Mouse (Mus musculus): ENCODE results near the gene Dpf3. TPM values are rescaled to one million over a fixed set of nuclear protein-coding genes. Genes with fewer than 3 reads are reported as not detected.

The Dpf3 gene
- polyA plus RNA-seq, 1 experiment from 2014 or later: 5.9 TPM

DNA sequence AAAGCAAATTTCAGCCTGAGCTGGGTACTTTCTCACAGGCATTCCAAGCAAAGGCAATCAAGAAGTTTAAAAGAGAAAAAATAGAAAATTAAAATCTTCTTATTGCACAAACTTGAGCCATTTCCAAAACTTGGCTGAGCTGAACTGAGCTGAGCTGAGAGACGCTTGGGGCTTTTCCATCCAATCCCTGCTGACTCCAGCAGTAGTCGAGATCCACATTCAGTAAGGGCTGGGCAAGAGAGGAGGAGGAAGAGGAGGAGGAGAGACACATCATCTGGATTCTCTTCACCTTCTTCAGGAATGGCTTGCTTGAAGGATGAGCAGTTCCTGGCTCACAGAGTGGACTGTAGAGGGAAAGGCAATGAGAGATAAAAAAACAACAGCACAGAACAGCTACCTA is 227.0 kb downstream of the Dpf3 start:
- Histone ChIP-seq H3K36me3 (ENCODE audit: control insufficient read depth, insufficient read depth) (no peaks in the 10 kb centered on the region), H3K4me3 (ENCODE audit: low read depth, low read length) (no peak overlapping the region), H3K4me1 (replicated peaks; ENCODE audit: control insufficient read depth, insufficient read depth, low read length) (no peaks in the 10 kb centered on the region), H3K27me3 (replicated peaks; ENCODE audit: control insufficient read depth, insufficient read depth, low read length) (no peaks in the 10 kb centered on the region), H3K9me3 (ENCODE audit: control insufficient read depth) (no peaks in the 10 kb centered on the region), H3K4me2 (replicated peaks; ENCODE audit: low read depth) (no peak overlapping the region), H3K27ac (ENCODE audit: low read depth, low read length) (no peak overlapping the region), H3K9ac (ENCODE audit: low read depth, low read length) (no peak overlapping the region)
- 77% methylated on average over 2 of the region's 2 CpGs for WGBS
- TF ChIP-seq CTCF (IDR thresholded peaks at IDR 0.05; ENCODE audit: low read depth): no peak
- no peak for ATAC-seq

DNA sequence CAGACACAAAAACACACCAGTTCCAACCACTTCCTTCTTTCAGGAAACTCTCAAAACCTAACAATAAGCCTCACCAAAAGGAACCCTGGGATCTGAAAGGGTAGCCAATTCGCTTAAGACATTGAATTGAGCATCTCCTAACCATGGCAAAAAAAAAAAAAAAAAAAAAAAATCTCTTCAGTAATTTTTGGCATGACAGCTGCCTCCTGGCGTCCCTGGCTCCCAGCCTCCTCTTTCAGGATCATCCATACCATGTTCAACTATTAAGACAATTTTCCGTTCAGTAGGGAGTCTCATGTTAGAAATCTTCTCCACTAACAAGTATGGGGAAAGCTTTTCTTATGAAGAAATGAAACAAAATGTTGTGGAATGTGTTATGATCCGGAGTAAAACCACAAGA is 233.1 kb downstream of the Dpf3 start:
- Histone ChIP-seq H3K27me3 (replicated peaks; ENCODE audit: control insufficient read depth, insufficient read depth, low read length) (no peaks in the 10 kb centered on the region), H3K27ac (ENCODE audit: low read depth, low read length) (no peak overlapping the region), H3K9ac (ENCODE audit: low read depth, low read length) (no peak overlapping the region), H3K4me3 (ENCODE audit: low read depth, low read length) (no peak overlapping the region), H3K36me3 (ENCODE audit: control insufficient read depth, insufficient read depth) (no peaks in the 10 kb centered on the region), H3K9me3 (ENCODE audit: control insufficient read depth) (no peaks in the 10 kb centered on the region), H3K4me1 (replicated peaks; ENCODE audit: control insufficient read depth, insufficient read depth, low read length) (no peaks in the 10 kb centered on the region), H3K4me2 (replicated peaks; ENCODE audit: low read depth) (no peak overlapping the region)
- TF ChIP-seq CTCF (IDR thresholded peaks at IDR 0.05; ENCODE audit: low read depth): no peak
- 88% methylated on average over 4 of the region's 4 CpGs for WGBS
- no peak for ATAC-seq

- H3K4me1 ChIP-seq (replicated peaks; ENCODE audit: control insufficient read depth, insufficient read depth, low read length): no peaks in the 10 kb centered on the region
- no peak overlapping the region for H3K4me2 ChIP-seq (replicated peaks; ENCODE audit: low read depth)
- WGBS: 85% methylated on average over 3 of the region's 3 CpGs
- H3K27ac ChIP-seq (ENCODE audit: low read depth, low read length): no peak overlapping the region
- no peaks in the 10 kb centered on the region for H3K9me3 ChIP-seq (ENCODE audit: control insufficient read depth)
- ATAC-seq: no peak
- no peaks in the 10 kb centered on the region for H3K27me3 ChIP-seq (replicated peaks; ENCODE audit: control insufficient read depth, insufficient read depth, low read length)
- H3K36me3 ChIP-seq (ENCODE audit: control insufficient read depth, insufficient read depth): no peaks in the 10 kb centered on the region
- no peak overlapping the region for H3K4me3 ChIP-seq (ENCODE audit: low read depth, low read length)
- TF ChIP-seq CTCF (IDR thresholded peaks at IDR 0.05; ENCODE audit: low read depth): no peak
- no peak overlapping the region for H3K9ac ChIP-seq (ENCODE audit: low read depth, low read length)
Measured at GRCm38 (mm10) chr12:83249066-83249465, 238.4 kb downstream of the Dpf3 start.

DNA sequence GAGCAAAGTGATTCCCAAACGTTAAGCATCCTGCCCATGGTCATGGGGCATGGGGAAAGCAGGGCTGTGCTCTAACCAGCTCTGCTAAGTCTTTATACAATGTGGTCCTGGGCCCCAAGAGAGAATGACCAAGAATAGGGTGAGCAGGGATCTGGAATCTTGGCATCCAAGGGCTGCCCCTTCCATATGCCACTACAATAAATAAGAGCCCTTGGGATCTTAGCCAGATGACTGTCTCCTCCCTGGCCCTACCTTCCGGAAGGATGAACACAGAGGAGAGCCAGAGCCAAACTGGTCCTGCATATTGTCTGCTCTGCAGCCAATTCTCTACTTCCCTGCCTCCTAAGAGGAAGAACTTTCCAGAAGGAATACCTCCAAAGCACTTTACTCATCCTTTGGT is 238.9 kb downstream of the Dpf3 start:
- no peaks in the 10 kb centered on the region for H3K4me1 ChIP-seq (replicated peaks; ENCODE audit: control insufficient read depth, insufficient read depth, low read length)
- no peaks in the 10 kb centered on the region for H3K36me3 ChIP-seq (ENCODE audit: control insufficient read depth, insufficient read depth)
- 74% methylated on average over 2 of the region's 2 CpGs for WGBS
- TF ChIP-seq CTCF (IDR thresholded peaks at IDR 0.05; ENCODE audit: low read depth): no peak
- H3K9ac ChIP-seq (ENCODE audit: low read depth, low read length): no peak overlapping the region
- no peak for ATAC-seq
- no peak overlapping the region for H3K27ac ChIP-seq (ENCODE audit: low read depth, low read length)
- H3K4me3 ChIP-seq (ENCODE audit: low read depth, low read length): no peak overlapping the region
- no peak overlapping the region for H3K4me2 ChIP-seq (replicated peaks; ENCODE audit: low read depth)
- H3K9me3 ChIP-seq (ENCODE audit: control insufficient read depth): no peaks in the 10 kb centered on the region
- no peaks in the 10 kb centered on the region for H3K27me3 ChIP-seq (replicated peaks; ENCODE audit: control insufficient read depth, insufficient read depth, low read length)

DNA sequence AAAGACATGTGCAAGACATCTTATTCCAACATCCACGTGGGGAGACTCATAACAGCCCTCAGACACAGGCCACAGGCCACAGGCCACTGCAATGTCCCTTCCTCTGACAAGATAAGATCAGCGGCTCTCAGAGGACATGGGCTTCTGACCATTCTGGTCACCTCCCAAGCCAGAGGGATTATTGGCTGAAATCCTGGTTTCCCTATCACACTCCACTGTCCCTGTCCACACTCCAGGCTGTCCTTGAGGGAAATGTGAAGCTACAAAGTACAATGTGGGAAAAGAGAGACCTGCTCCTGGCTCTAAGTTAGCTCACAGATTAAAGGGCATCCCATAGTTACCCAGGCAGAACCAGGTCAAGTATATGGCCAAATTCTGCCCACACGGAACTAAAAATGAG is 239.8 kb downstream of the Dpf3 start:
- no peak for TF ChIP-seq CTCF (IDR thresholded peaks at IDR 0.05; ENCODE audit: low read depth)
- no peak overlapping the region for H3K4me3 ChIP-seq (ENCODE audit: low read depth, low read length)
- no peaks in the 10 kb centered on the region for H3K4me1 ChIP-seq (replicated peaks; ENCODE audit: control insufficient read depth, insufficient read depth, low read length)
- no peak for ATAC-seq
- no peak overlapping the region for H3K27ac ChIP-seq (ENCODE audit: low read depth, low read length)
- no peak overlapping the region for H3K4me2 ChIP-seq (replicated peaks; ENCODE audit: low read depth)
- H3K27me3 ChIP-seq (replicated peaks; ENCODE audit: control insufficient read depth, insufficient read depth, low read length): no peaks in the 10 kb centered on the region
- H3K36me3 ChIP-seq (ENCODE audit: control insufficient read depth, insufficient read depth): no peaks in the 10 kb centered on the region
- no peak overlapping the region for H3K9ac ChIP-seq (ENCODE audit: low read depth, low read length)
- WGBS: 79% methylated on average over 3 of the region's 3 CpGs
- no peaks in the 10 kb centered on the region for H3K9me3 ChIP-seq (ENCODE audit: control insufficient read depth)

DNA sequence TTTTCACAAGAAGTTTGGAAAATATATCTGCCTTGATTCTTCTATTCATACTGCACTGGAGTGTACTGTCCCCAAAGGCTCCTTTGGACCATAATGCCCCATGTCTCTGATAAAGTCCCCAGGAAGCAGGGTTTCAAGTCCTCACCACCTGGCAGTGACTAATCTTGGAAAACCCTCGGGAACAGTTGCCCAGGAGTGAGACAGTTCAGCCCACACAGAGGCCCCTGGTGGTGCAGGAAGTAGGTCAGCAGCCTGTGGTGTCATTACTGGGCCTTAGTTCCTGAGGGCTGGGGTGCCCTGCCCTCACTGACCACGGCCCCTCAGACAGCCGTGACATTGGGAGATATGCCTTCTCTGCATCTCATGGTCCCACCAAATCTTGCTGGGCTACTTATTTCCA is 246.5 kb downstream of the Dpf3 start:
- ATAC-seq: no peak
- no peaks in the 10 kb centered on the region for H3K36me3 ChIP-seq (ENCODE audit: control insufficient read depth, insufficient read depth)
- no peak for TF ChIP-seq CTCF (IDR thresholded peaks at IDR 0.05; ENCODE audit: low read depth)
- 56% methylated on average over 3 of the region's 3 CpGs for WGBS
- no peaks in the 10 kb centered on the region for H3K9me3 ChIP-seq (ENCODE audit: control insufficient read depth)
- no peak overlapping the region for H3K4me3 ChIP-seq (ENCODE audit: low read depth, low read length)
- no peak overlapping the region for H3K27ac ChIP-seq (ENCODE audit: low read depth, low read length)
- H3K27me3 ChIP-seq (replicated peaks; ENCODE audit: control insufficient read depth, insufficient read depth, low read length): no peaks in the 10 kb centered on the region
- no peak overlapping the region for H3K9ac ChIP-seq (ENCODE audit: low read depth, low read length)
- H3K4me2 ChIP-seq (replicated peaks; ENCODE audit: low read depth): no peak overlapping the region
- no peaks in the 10 kb centered on the region for H3K4me1 ChIP-seq (replicated peaks; ENCODE audit: control insufficient read depth, insufficient read depth, low read length)

- no peak overlapping the region for H3K4me2 ChIP-seq (replicated peaks; ENCODE audit: low read depth)
- H3K9ac ChIP-seq (ENCODE audit: low read depth, low read length): no peak overlapping the region
- no peak for TF ChIP-seq CTCF (IDR thresholded peaks at IDR 0.05; ENCODE audit: low read depth)
- no peaks in the 10 kb centered on the region for H3K27me3 ChIP-seq (replicated peaks; ENCODE audit: control insufficient read depth, insufficient read depth, low read length)
- no peak overlapping the region for H3K4me3 ChIP-seq (ENCODE audit: low read depth, low read length)
- no peaks in the 10 kb centered on the region for H3K36me3 ChIP-seq (ENCODE audit: control insufficient read depth, insufficient read depth)
- ATAC-seq: no peak
- H3K9me3 ChIP-seq (ENCODE audit: control insufficient read depth): no peaks in the 10 kb centered on the region
- H3K4me1 ChIP-seq (replicated peaks; ENCODE audit: control insufficient read depth, insufficient read depth, low read length): no peaks in the 10 kb centered on the region
- no peak overlapping the region for H3K27ac ChIP-seq (ENCODE audit: low read depth, low read length)
Measured at GRCm38 (mm10) chr12:83240571-83240970, 246.9 kb downstream of the Dpf3 start.
